Mouse (Mus musculus) megakaryocyte-erythroid progenitor cell, adult 5-6 weeks (primary cell): ENCODE results near the gene Cep250. TPM values are rescaled to one million over a fixed set of nuclear protein-coding genes. Genes with fewer than 3 reads are reported as not detected.

ENCODE experiments used
- total RNA-seq, 2 experiments: library from RNA; stranded (forward) in 1 of 2; stranded (reverse) in 1 of 2; fragments of 200-1000, 215-1000 nt in 1 of 2; fragments of >200 nt in 1 of 2; fragmentation: Nextera tagmentation in 1 of 2; gene quantifications; 2 replicates each; pipeline ENCODE4 v1.2.3; 2014 to 2017

Gene Cep250
- total RNA-seq, 2 experiments from 2014 or later: 22.0 to 23.9 TPM

Other genes starting within 250 kb of the Cep250 start
- gene Edem2, start 227.0 kb upstream of the Cep250 start, total RNA-seq (2014; fragmentation: Nextera tagmentation): 15.9 and 23.0 TPM in 2 replicates
- 10.1 and 14.7 TPM in 2 replicates for gene Edem2, start 227.0 kb upstream of the Cep250 start, total RNA-seq (2017)
- not detected in 2 replicates for gene Gm17581, start 220.6 kb upstream of the Cep250 start, total RNA-seq (2014; fragmentation: Nextera tagmentation)
- not detected in 2 replicates for gene Gm17581, start 220.6 kb upstream of the Cep250 start, total RNA-seq (2017)
- not detected in 2 replicates for gene Procr, start 205.3 kb upstream of the Cep250 start, total RNA-seq (2014; fragmentation: Nextera tagmentation)
- 1.4 TPM in 1 of 2 replicates, not detected in the other for gene Procr, start 205.3 kb upstream of the Cep250 start, total RNA-seq (2017)
- gene Mmp24, start 181.1 kb upstream of the Cep250 start, total RNA-seq (2014; fragmentation: Nextera tagmentation): not detected in 2 replicates
- 0.05 TPM in 1 of 2 replicates, not detected in the other for gene Mmp24, start 181.1 kb upstream of the Cep250 start, total RNA-seq (2017)
- 9.0 and 9.9 TPM in 2 replicates for gene BC029722, start 137.0 kb upstream of the Cep250 start, total RNA-seq (2014; fragmentation: Nextera tagmentation)
- 4.4 and 10.3 TPM in 2 replicates for gene BC029722, start 137.0 kb upstream of the Cep250 start, total RNA-seq (2017)
- 234 and 280 TPM in 2 replicates for gene Eif6, start 129.5 kb upstream of the Cep250 start, total RNA-seq (2014; fragmentation: Nextera tagmentation)
- 50.6 and 110 TPM in 2 replicates for gene Eif6, start 129.5 kb upstream of the Cep250 start, total RNA-seq (2017)
- gene Fam83c, start 121.6 kb upstream of the Cep250 start, total RNA-seq (2014; fragmentation: Nextera tagmentation): not detected in 2 replicates
- not detected in 2 replicates for gene Fam83c, start 121.6 kb upstream of the Cep250 start, total RNA-seq (2017)
- gene Uqcc1, start 26.1 kb upstream of the Cep250 start, total RNA-seq (2014; fragmentation: Nextera tagmentation): 33.6 and 42.4 TPM in 2 replicates
- 63.6 and 72.4 TPM in 2 replicates for gene Uqcc1, start 26.1 kb upstream of the Cep250 start, total RNA-seq (2017)
- gene Gm15557, start 15.7 kb upstream of the Cep250 start, total RNA-seq (2014; fragmentation: Nextera tagmentation): not detected in 2 replicates
- gene Gm15557, start 15.7 kb upstream of the Cep250 start, total RNA-seq (2017): not detected in 2 replicates
- gene Gdf5, start 11.1 kb upstream of the Cep250 start, total RNA-seq (2014; fragmentation: Nextera tagmentation): not detected in 2 replicates
- gene Gdf5, start 11.1 kb upstream of the Cep250 start, total RNA-seq (2017): not detected in 2 replicates
- gene 6430550D23Rik, start 51.5 kb downstream of the Cep250 start, total RNA-seq (2014; fragmentation: Nextera tagmentation): 0.37 and 1.3 TPM in 2 replicates
- gene 6430550D23Rik, start 51.5 kb downstream of the Cep250 start, total RNA-seq (2017): 7.0 TPM in 1 of 2 replicates, not detected in the other
- gene Ergic3, start 51.6 kb downstream of the Cep250 start, total RNA-seq (2014; fragmentation: Nextera tagmentation): 160 TPM in 2 replicates
- 68.0 and 100 TPM in 2 replicates for gene Ergic3, start 51.6 kb downstream of the Cep250 start, total RNA-seq (2017)
- not detected in 2 replicates for gene Fer1l4, start 96.5 kb downstream of the Cep250 start, total RNA-seq (2014; fragmentation: Nextera tagmentation)
- gene Fer1l4, start 96.5 kb downstream of the Cep250 start, total RNA-seq (2017): not detected in 2 replicates
- gene Spag4, start 108.7 kb downstream of the Cep250 start, total RNA-seq (2014; fragmentation: Nextera tagmentation): 1.6 and 5.0 TPM in 2 replicates
- gene Spag4, start 108.7 kb downstream of the Cep250 start, total RNA-seq (2017): 1.8 TPM in 1 of 2 replicates, not detected in the other
- gene Cpne1, start 155.5 kb downstream of the Cep250 start, total RNA-seq (2014; fragmentation: Nextera tagmentation): 28.7 and 29.6 TPM in 2 replicates
- gene Cpne1, start 155.5 kb downstream of the Cep250 start, total RNA-seq (2017): 15.0 and 19.9 TPM in 2 replicates
- 57.8 and 58.4 TPM in 2 replicates for gene Rbm12, start 155.5 kb downstream of the Cep250 start, total RNA-seq (2014; fragmentation: Nextera tagmentation)
- 48.4 and 48.5 TPM in 2 replicates for gene Rbm12, start 155.5 kb downstream of the Cep250 start, total RNA-seq (2017)
- 9.2 and 16.3 TPM in 2 replicates for gene Gm28036, start 170.6 kb downstream of the Cep250 start, total RNA-seq (2014; fragmentation: Nextera tagmentation)
- gene Gm28036, start 170.6 kb downstream of the Cep250 start, total RNA-seq (2017): 30.6 and 54.8 TPM in 2 replicates
- 197 and 326 TPM in 2 replicates for gene Romo1, start 187.6 kb downstream of the Cep250 start, total RNA-seq (2014; fragmentation: Nextera tagmentation)
- gene Romo1, start 187.6 kb downstream of the Cep250 start, total RNA-seq (2017): 12.3 and 18.2 TPM in 2 replicates
- 82.6 and 85.5 TPM in 2 replicates for gene Nfs1, start 187.7 kb downstream of the Cep250 start, total RNA-seq (2014; fragmentation: Nextera tagmentation)
- 58.6 and 61.5 TPM in 2 replicates for gene Nfs1, start 187.7 kb downstream of the Cep250 start, total RNA-seq (2017)
- gene Rbm39, start 223.8 kb downstream of the Cep250 start, total RNA-seq (2014; fragmentation: Nextera tagmentation): 370 and 390 TPM in 2 replicates
- gene Rbm39, start 223.8 kb downstream of the Cep250 start, total RNA-seq (2017): 690 and 765 TPM in 2 replicates
- gene Phf20, start 240.0 kb downstream of the Cep250 start, total RNA-seq (2014; fragmentation: Nextera tagmentation): 29.2 and 31.5 TPM in 2 replicates
- 56.1 and 84.1 TPM in 2 replicates for gene Phf20, start 240.0 kb downstream of the Cep250 start, total RNA-seq (2017)